Mouse (Mus musculus) monocyte, adult 5-6 weeks (primary cell): ENCODE data around the gene Krtap1-5. TPM values are rescaled to one million over a fixed set of nuclear protein-coding genes. Genes with fewer than 3 reads are reported as not detected.

Experiments
- ATAC-seq: fragments of 153-309, 156-312 bp; replicated peaks from 2 replicates; pipeline ENCODE4 v1.8.0; 2017; ENCODE audit warnings: mild to moderate bottlenecking; ENCODE audit not compliant: low TSS enrichment, insufficient number of reproducible peaks, severe bottlenecking, poor library complexity, low FRiP score
- total RNA-seq: library from RNA; stranded (forward); fragments of 200-1000, 200-491, 200-594 nt; gene quantifications from 3 replicates; pipeline ENCODE4 v1.2.3, GENCODE M21; 2017

The Krtap1-5 gene
- total RNA-seq, 1 experiment from 2014 or later = not detected

GRCm38 (mm10) chr11:99556753-99557152 lies 24.1 kb downstream of the Krtap1-5 start, which contains the start of gene Krtap3-2:
Krtap3-2 (minus strand) TSS chr11:99556853.
- ATAC-seq = no peak

- ATAC-seq = no peak
Measured at GRCm38 (mm10) chr11:99556195-99556594, 24.6 kb downstream of the Krtap1-5 start.

GRCm38 (mm10) chr11:99550765-99551164 lies 30.1 kb downstream of the Krtap1-5 start, which contains the start of gene Krtap3-3:
Krtap3-3 (minus strand) TSS chr11:99550865.
- no peak for ATAC-seq

- ATAC-seq = no peak
Measured at GRCm38 (mm10) chr11:99547892-99548291, 32.9 kb downstream of the Krtap1-5 start.

GRCm38 (mm10) chr11:99539721-99540120 lies 41.1 kb downstream of the Krtap1-5 start:
- no peak for ATAC-seq

Other genes starting within 250 kb of the Krtap1-5 start
- gene Krt26, start 243.1 kb downstream of the Krtap1-5 start, total RNA-seq = not detected in 3 replicates
- gene Krt27, start 229.9 kb downstream of the Krtap1-5 start, total RNA-seq = not detected in 3 replicates
- gene Krt28, start 206.1 kb downstream of the Krtap1-5 start, total RNA-seq = not detected in 3 replicates
- gene Krt10, start 191.7 kb downstream of the Krtap1-5 start, total RNA-seq = 0.29 to 3.1 TPM (median 1.6 TPM) in 3 replicates
- gene Krt12, start 158.8 kb downstream of the Krtap1-5 start, total RNA-seq = not detected in 3 replicates
- not detected in 3 replicates for gene Krt20, start 142.9 kb downstream of the Krtap1-5 start, total RNA-seq
- gene Krt23, start 87.9 kb downstream of the Krtap1-5 start, total RNA-seq = not detected in 3 replicates
- gene Krt39, start 59.7 kb downstream of the Krtap1-5 start, total RNA-seq = not detected in 3 replicates
- not detected in 3 replicates for gene Krt40, start 37.9 kb downstream of the Krtap1-5 start, total RNA-seq
- not detected in 3 replicates for gene Krtap3-3, start 30.2 kb downstream of the Krtap1-5 start, total RNA-seq
- not detected in 3 replicates for gene Krtap3-2, start 24.2 kb downstream of the Krtap1-5 start, total RNA-seq
- not detected in 3 replicates for gene Gm11939, start 21.6 kb downstream of the Krtap1-5 start, total RNA-seq
- gene Krtap3-1, start 14.4 kb downstream of the Krtap1-5 start, total RNA-seq = not detected in 3 replicates
- not detected in 3 replicates for gene Krtap1-4, start 2.6 kb upstream of the Krtap1-5 start, total RNA-seq
- not detected in 3 replicates for gene Krtap1-3, start 10.3 kb upstream of the Krtap1-5 start, total RNA-seq
- not detected in 3 replicates for gene Krtap9-3, start 17.1 kb upstream of the Krtap1-5 start, total RNA-seq
- gene Gm11938, start 22.3 kb upstream of the Krtap1-5 start, total RNA-seq = not detected in 3 replicates
- not detected in 3 replicates for gene Gm11937, start 29.2 kb upstream of the Krtap1-5 start, total RNA-seq
- gene Krtap2-4, start 33.8 kb upstream of the Krtap1-5 start, total RNA-seq = not detected in 3 replicates
- not detected in 3 replicates for gene Gm11562, start 39.4 kb upstream of the Krtap1-5 start, total RNA-seq
- not detected in 3 replicates for gene Krtap4-1, start 47.2 kb upstream of the Krtap1-5 start, total RNA-seq
- gene Krtap4-2, start 54.1 kb upstream of the Krtap1-5 start, total RNA-seq = not detected in 3 replicates
- gene Krtap4-7, start 63.1 kb upstream of the Krtap1-5 start, total RNA-seq = not detected in 3 replicates
- not detected in 3 replicates for gene Gm11555, start 69.2 kb upstream of the Krtap1-5 start, total RNA-seq
- gene Gm11563, start 77.9 kb upstream of the Krtap1-5 start, total RNA-seq = not detected in 3 replicates
- not detected in 3 replicates for gene Krtap4-6, start 84.9 kb upstream of the Krtap1-5 start, total RNA-seq
- not detected in 3 replicates for gene Gm14190, start 109.7 kb upstream of the Krtap1-5 start, total RNA-seq
- not detected in 3 replicates for gene Gm14180, start 153.3 kb upstream of the Krtap1-5 start, total RNA-seq
- not detected in 3 replicates for gene Gm11595, start 191.9 kb upstream of the Krtap1-5 start, total RNA-seq
- gene Krtap4-8, start 199.7 kb upstream of the Krtap1-5 start, total RNA-seq = not detected in 3 replicates
- not detected in 3 replicates for gene Krtap4-9, start 204.2 kb upstream of the Krtap1-5 start, total RNA-seq
- not detected in 3 replicates for gene Gm11596, start 212.5 kb upstream of the Krtap1-5 start, total RNA-seq
- not detected in 3 replicates for gene Gm11569, start 217.9 kb upstream of the Krtap1-5 start, total RNA-seq
- gene Gm11554, start 223.4 kb upstream of the Krtap1-5 start, total RNA-seq = not detected in 3 replicates
- not detected in 3 replicates for gene Krtap4-13, start 228.9 kb upstream of the Krtap1-5 start, total RNA-seq
- gene Gm11564, start 234.7 kb upstream of the Krtap1-5 start, total RNA-seq = not detected in 3 replicates